Mouse (Mus musculus) brain, embryonic 14.5 days (tissue): ENCODE measurements at regions not wholly inside any gene's neighbourhood (a gene's known extent, or its start where the extent isn't known, plus 50 kb on each side); places are given as distances from the start of the nearest gene placed in this dataset.

Experiments used
- DNase-seq: peaks from one replicate; pipeline ENCODE4 v3.0.0-alpha.2; 2011; ENCODE audit warnings: low read depth
- CTCF ChIP-seq: fragments of 200-500 bp; IDR thresholded peaks from 2 replicates; pipeline ENCODE4 v1.5.1; 2012; ENCODE audit warnings: inconsistent platforms, mild to moderate bottlenecking, moderate library complexity, borderline replicate concordance; ENCODE audit not compliant: insufficient read depth, insufficient read length; ENCODE audit errors: extremely low read depth
- POLR2A ChIP-seq: fragments of 200-500 bp; IDR thresholded peaks from 2 replicates; pipeline ENCODE4 v1.6.1; 2012; ENCODE audit warnings: mild to moderate bottlenecking, inconsistent platforms, borderline replicate concordance; ENCODE audit not compliant: poor library complexity, insufficient read depth, insufficient read length, severe bottlenecking; ENCODE audit errors: extremely low read depth

DNA sequence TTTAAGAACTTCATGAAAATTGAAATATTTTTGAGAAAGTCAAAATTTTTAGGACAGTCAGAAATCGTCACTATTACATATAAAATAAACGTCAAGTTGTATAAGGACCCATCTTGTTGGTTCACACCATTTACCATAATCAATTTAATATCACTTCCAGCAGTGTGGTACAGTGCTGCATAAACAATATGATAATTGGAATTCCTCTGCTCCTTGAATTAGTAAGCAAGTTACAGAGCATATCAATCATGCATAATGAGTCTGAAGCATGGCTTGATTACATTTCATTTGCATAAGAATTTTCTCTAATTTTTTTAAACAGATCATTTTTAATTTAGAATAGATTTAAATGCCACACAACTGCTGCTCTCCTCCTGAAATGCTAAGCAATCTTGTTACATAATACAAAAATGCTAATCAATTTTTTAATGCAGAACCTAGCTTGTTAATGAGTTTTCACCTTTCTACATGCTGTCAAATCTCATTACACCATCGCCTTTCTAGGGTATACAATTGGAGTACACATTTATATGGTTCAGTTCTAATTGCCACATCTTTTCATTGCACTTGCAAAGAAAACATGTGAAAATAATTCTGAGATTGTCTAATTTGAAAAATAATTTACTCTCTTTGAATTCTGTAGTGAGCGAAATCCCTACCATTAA is 194.5 kb downstream of the Ctag2 start:
- DNase-seq, result peak; percentile 59
- TF ChIP-seq POLR2A, result no peak
- no peak for TF ChIP-seq CTCF

DNA sequence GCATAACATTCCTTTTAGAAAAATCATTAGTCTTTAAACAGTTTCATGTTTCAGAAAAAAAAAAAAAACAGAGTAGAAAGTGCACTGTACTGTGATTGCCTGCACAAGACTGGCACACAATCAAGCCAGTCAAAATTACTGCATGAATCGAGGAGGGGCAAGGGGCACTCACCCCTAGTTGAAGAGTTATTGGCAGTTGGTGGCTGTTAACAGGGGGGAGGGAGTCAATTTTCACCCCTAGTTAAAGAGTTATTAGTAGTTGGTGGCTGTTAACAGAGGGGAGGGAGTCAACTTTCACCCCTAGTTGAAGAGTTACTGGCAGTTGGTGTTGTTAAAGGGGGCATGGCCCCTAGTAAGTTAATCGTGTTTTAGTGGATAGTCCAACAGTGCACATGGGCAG is 205.3 kb downstream of the Ctag2 start:
- no peak for TF ChIP-seq POLR2A
- no peak for TF ChIP-seq CTCF
- DNase-seq, result no peak
